Mouse (Mus musculus): Measurements from ENCODE around the gene Mto1.
A peak's percentile ranks its signal among the peaks of the same experiment; 100 is the strongest.

DNA sequence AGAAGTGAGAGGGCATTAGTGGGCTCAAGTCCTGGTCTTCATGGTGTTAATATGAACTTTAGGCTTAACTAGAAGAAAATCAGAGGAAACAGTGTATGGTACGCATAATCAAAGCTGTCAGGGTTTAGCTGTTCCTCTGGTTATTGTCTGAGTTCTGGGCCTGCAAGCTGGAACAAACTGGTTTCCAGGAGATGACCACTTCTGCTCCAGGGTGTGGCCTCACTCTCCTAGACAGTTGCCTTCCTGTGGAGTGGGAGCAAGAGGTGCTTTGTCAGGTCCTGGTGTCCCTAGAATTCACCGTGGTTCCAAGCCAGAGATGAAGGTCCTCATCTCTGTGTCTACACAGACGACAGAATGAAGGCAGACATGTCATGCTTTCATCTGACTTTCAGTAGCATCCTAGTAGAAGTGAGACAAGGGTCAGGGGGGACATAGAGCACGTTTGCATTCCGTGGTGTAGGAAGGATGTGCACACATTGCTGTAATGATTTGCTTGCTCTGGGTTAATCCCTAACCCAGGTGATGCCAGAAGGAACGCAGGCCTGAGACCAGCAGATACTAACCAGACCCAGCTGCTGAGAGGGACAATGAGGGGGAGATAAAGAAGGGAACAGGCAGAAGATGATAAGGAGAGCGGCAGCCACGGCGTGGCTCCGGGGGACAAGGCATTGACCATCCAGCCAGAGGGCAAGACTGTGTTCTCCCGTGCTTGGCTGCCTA is 58.2 kb downstream of the Mto1 start:
- peak; percentile 35; the same call in 2 of the 3 replicates for TF ChIP-seq TAL1 (IDR thresholded peaks at IDR 0.05; ENCODE audit: low read length)
- TF ChIP-seq GATA1 (IDR thresholded peaks at IDR 0.05; ENCODE audit: low read length): no peak

Measured in erythroblast, embryonic 14.5 days (primary cell).